Mouse (Mus musculus) limb, embryonic 10.5 days (tissue): Measurements from ENCODE around the gene Nup107. TPM values are rescaled to one million over a fixed set of nuclear protein-coding genes. Genes with fewer than 3 reads are reported as not detected.
"Not testable (repeated sequence)": the region's sequence is repeated elsewhere in the genome, so short reads cannot be mapped to it uniquely, and the experiment has no call there.

ENCODE experiments used
- DNase-seq: peaks from one replicate; pipeline ENCODE4 v3.0.0-alpha.2; 2017; ENCODE audit warnings: low spot score
- H3K27ac ChIP-seq: fragments of 300-500 bp; sonication (generic); 2 replicates; pipeline ENCODE4 v1.5.1; 2016; ENCODE audit warnings: mild to moderate bottlenecking
- H3K27me3 ChIP-seq: fragments of 300-500 bp; sonication (generic); 2 replicates; pipeline ENCODE4 v1.6.1; 2016; ENCODE audit warnings: low read depth, mild to moderate bottlenecking; ENCODE audit not compliant: poor library complexity, severe bottlenecking
- H3K36me3 ChIP-seq: fragments of 300-500 bp; sonication (generic); 2 replicates; pipeline ENCODE4 v1.6.1; 2016; ENCODE audit warnings: mild to moderate bottlenecking, moderate library complexity
- H3K4me1 ChIP-seq: fragments of 300-500 bp; sonication (generic); 2 replicates; pipeline ENCODE4 v1.6.1; 2016
- H3K4me3 ChIP-seq: fragments of 300-500 bp; sonication (generic); 2 replicates; pipeline ENCODE4 v1.5.1; 2016; ENCODE audit warnings: mild to moderate bottlenecking, moderate library complexity
- H3K9me3 ChIP-seq: fragments of 300-500 bp; sonication (generic); replicated peaks from 2 replicates; pipeline ENCODE4 v1.6.1; 2016; ENCODE audit warnings: mild to moderate bottlenecking
- WGBS: fragments of 180-500 bp; shearing (Covaris S2); methylation state at CpG from one replicate; pipeline ENCODE4 v1.1.7; 2016; 5-methylcytosine and 5-hydroxymethylcytosine counted together
- polyA plus RNA-seq: library from polyadenylated mRNA; unstranded; fragments of >200 nt; fragmentation: Nextera tagmentation; extraction: Ambion mirVana; gene quantifications from 2 replicates; pipeline ENCODE4 v1.2.1, GENCODE M21; 2016

Gene Nup107
- polyA plus RNA-seq, 1 experiment from 2014 or later, result 111 TPM

- WGBS, result 95% methylated on average over 7 of the region's 7 CpGs
- Histone ChIP-seq H3K27ac (no peak overlapping the region), H3K9me3 (no peaks in the 10 kb centered on the region), H3K4me1 (peaks cover 24% of the 10 kb centered on the region), H3K36me3 (peaks cover 60% of the 10 kb centered on the region), H3K4me3 (no peak overlapping the region), H3K27me3 (no peaks in the 10 kb centered on the region)
- DNase-seq, result no peak
Observed at GRCm38 (mm10) chr10:117747711-117748110, 44.8 kb downstream of the Nup107 start.

- Histone ChIP-seq H3K27ac (peak within 1 kb of the TSS; percentile 79), H3K9me3 (no peaks in the 10 kb centered on the region), H3K4me1 (peaks cover 24% of the 10 kb centered on the region), H3K36me3 (peaks cover 57% of the 10 kb centered on the region), H3K27me3 (no peaks in the 10 kb centered on the region), H3K4me3 (peak within 1 kb of the TSS; percentile 63)
- WGBS, result 15% methylated on average over 46 of the region's 46 CpGs
- peak; percentile 98 for DNase-seq
Observed at GRCm38 (mm10) chr10:117746297-117746883, 46.1 kb downstream of the Nup107 start, which contains the start of gene Slc35e3. Gene Slc35e3, minus strand, starts transcription at chr10:117746365.

GRCm38 (mm10) chr10:117745570-117746296 is 46.8 kb downstream of the Nup107 start:
- Histone ChIP-seq H3K27ac (peak overlapping the region; percentile 79), H3K4me1 (peaks cover 24% of the 10 kb centered on the region), H3K4me3 (peak overlapping the region; percentile 63), H3K36me3 (peaks cover 53% of the 10 kb centered on the region)
- WGBS, result under 1% methylated on average over 19 of the region's 46 CpGs
- not testable (repeated sequence) for H3K27me3 ChIP-seq, H3K9me3 ChIP-seq
- peak; percentile 53 for DNase-seq

- 82% methylated on average over 4 of the region's 4 CpGs for WGBS
- H3K4me3 ChIP-seq, result no peak overlapping the region
- no peaks in the 10 kb centered on the region for H3K9me3 ChIP-seq
- no peak for DNase-seq
- H3K4me1 ChIP-seq, result peaks cover 24% of the 10 kb centered on the region
- H3K36me3 ChIP-seq, result peaks cover 53% of the 10 kb centered on the region
- H3K27me3 ChIP-seq, result no peaks in the 10 kb centered on the region
- no peak overlapping the region for H3K27ac ChIP-seq
Observed at GRCm38 (mm10) chr10:117743917-117744316, 48.6 kb downstream of the Nup107 start.

GRCm38 (mm10) chr10:117743182-117743581 is 49.3 kb downstream of the Nup107 start:
- no peaks in the 10 kb centered on the region for H3K27me3 ChIP-seq
- 96% methylated on average over 2 of the region's 2 CpGs for WGBS
- no peak overlapping the region for H3K4me3 ChIP-seq
- peaks cover 53% of the 10 kb centered on the region for H3K36me3 ChIP-seq
- no peak overlapping the region for H3K27ac ChIP-seq
- H3K9me3 ChIP-seq, result no peaks in the 10 kb centered on the region
- no peak for DNase-seq
- peaks cover 24% of the 10 kb centered on the region for H3K4me1 ChIP-seq

- Histone ChIP-seq H3K4me3 (no peak overlapping the region), H3K36me3 (peaks cover 53% of the 10 kb centered on the region), H3K4me1 (peaks cover 21% of the 10 kb centered on the region), H3K27ac (no peak overlapping the region), H3K27me3 (no peaks in the 10 kb centered on the region), H3K9me3 (no peaks in the 10 kb centered on the region)
- 94% methylated on average over 4 of the region's 4 CpGs for WGBS
- no peak for DNase-seq
Observed at GRCm38 (mm10) chr10:117742618-117743017, 49.9 kb downstream of the Nup107 start.

- Histone ChIP-seq H3K27ac (no peak overlapping the region), H3K9me3 (no peaks in the 10 kb centered on the region), H3K36me3 (peaks cover 59% of the 10 kb centered on the region), H3K27me3 (no peaks in the 10 kb centered on the region), H3K4me1 (peaks cover 21% of the 10 kb centered on the region), H3K4me3 (no peak overlapping the region)
- no peak for DNase-seq
- WGBS, result 90% methylated on average over 15 of the region's 15 CpGs
Observed at GRCm38 (mm10) chr10:117741698-117742475, 50.6 kb downstream of the Nup107 start.

- no peaks in the 10 kb centered on the region for H3K9me3 ChIP-seq
- H3K4me3 ChIP-seq, result no peak overlapping the region
- DNase-seq, result no peak
- H3K27ac ChIP-seq, result no peak overlapping the region
- H3K27me3 ChIP-seq, result no peaks in the 10 kb centered on the region
- H3K4me1 ChIP-seq, result peaks cover 21% of the 10 kb centered on the region
- H3K36me3 ChIP-seq, result peaks cover 68% of the 10 kb centered on the region
- 91% methylated on average over 9 of the region's 9 CpGs for WGBS
Observed at GRCm38 (mm10) chr10:117740921-117741320, 51.6 kb downstream of the Nup107 start.

GRCm38 (mm10) chr10:117740171-117740570 is 52.3 kb downstream of the Nup107 start:
- peaks cover 17% of the 10 kb centered on the region for H3K4me1 ChIP-seq
- peaks cover 71% of the 10 kb centered on the region for H3K36me3 ChIP-seq
- no peaks in the 10 kb centered on the region for H3K9me3 ChIP-seq
- no peak for DNase-seq
- H3K27me3 ChIP-seq, result no peaks in the 10 kb centered on the region
- WGBS, result 97% methylated on average over 10 of the region's 10 CpGs
- no peak overlapping the region for H3K4me3 ChIP-seq
- no peak overlapping the region for H3K27ac ChIP-seq

GRCm38 (mm10) chr10:117739648-117739948 is 52.9 kb downstream of the Nup107 start:
- Histone ChIP-seq H3K4me1 (peaks cover 12% of the 10 kb centered on the region), H3K36me3 (peaks cover 73% of the 10 kb centered on the region), H3K9me3 (no peaks in the 10 kb centered on the region), H3K27ac (no peak overlapping the region), H3K27me3 (no peaks in the 10 kb centered on the region), H3K4me3 (no peak overlapping the region)
- 96% methylated on average over 6 of the region's 6 CpGs for WGBS
- DNase-seq, result no peak

GRCm38 (mm10) chr10:117738928-117739647 is 53.4 kb downstream of the Nup107 start:
- DNase-seq, result no peak
- H3K36me3 ChIP-seq, result peaks cover 72% of the 10 kb centered on the region

GRCm38 (mm10) chr10:117738140-117738921 is 54.2 kb downstream of the Nup107 start:
- no peaks in the 10 kb centered on the region for H3K27me3 ChIP-seq
- no peak overlapping the region for H3K27ac ChIP-seq
- H3K9me3 ChIP-seq, result no peaks in the 10 kb centered on the region
- DNase-seq, result no peak
- H3K4me1 ChIP-seq, result no peaks in the 10 kb centered on the region
- H3K4me3 ChIP-seq, result no peak overlapping the region
- WGBS, result 91% methylated on average over 13 of the region's 13 CpGs
- H3K36me3 ChIP-seq, result peaks cover 66% of the 10 kb centered on the region

More at GRCm38 (mm10) chr10:117738928-117739647, 53.4 kb downstream of the Nup107 start:
- Histone ChIP-seq H3K27me3 (no peaks in the 10 kb centered on the region), H3K4me1 (peaks cover 7% of the 10 kb centered on the region), H3K27ac (no peak overlapping the region), H3K9me3 (no peaks in the 10 kb centered on the region), H3K4me3 (no peak overlapping the region)
- WGBS, result 95% methylated on average over 15 of the region's 15 CpGs
